Mouse (Mus musculus) neural tube, embryonic 13.5 days (tissue): Measurements from ENCODE around the gene Fanca. TPM values are rescaled to one million over a fixed set of nuclear protein-coding genes. Genes with fewer than 3 reads are reported as not detected.
A peak's percentile ranks its signal among the peaks of the same experiment; 100 is the strongest.
"Not testable (repeated sequence)": the region's sequence is repeated elsewhere in the genome, so short reads cannot be mapped to it uniquely, and the experiment has no call there.

Experiments
- ATAC-seq: fragments of 200-750 bp; cut with Nextera tagmentation; 2 replicates; pipeline ENCODE4 v1.8.0; 2017; ENCODE audit warnings: low read depth, mild to moderate bottlenecking, moderate TSS enrichment, moderate library complexity
- H3K27ac ChIP-seq: fragments of 300-500 bp; sonication (generic); replicated peaks from 2 replicates; pipeline ENCODE4 v1.5.1; 2015; ENCODE audit warnings: moderate library complexity, mild to moderate bottlenecking, inconsistent platforms
- H3K27me3 ChIP-seq: fragments of 300-500 bp; sonication (generic); 2 replicates; pipeline ENCODE4 v1.6.1; 2015; ENCODE audit warnings: mild to moderate bottlenecking, inconsistent platforms
- H3K36me3 ChIP-seq: fragments of 300-500 bp; sonication (generic); 2 replicates; pipeline ENCODE4 v1.6.1; 2015; ENCODE audit warnings: mild to moderate bottlenecking, inconsistent platforms
- H3K4me1 ChIP-seq: fragments of 300-500 bp; sonication (generic); replicated peaks from 2 replicates; pipeline ENCODE4 v1.6.1; 2015; ENCODE audit warnings: inconsistent platforms
- H3K4me2 ChIP-seq: fragments of 300-500 bp; sonication (generic); 2 replicates; pipeline ENCODE4 v1.6.1; 2015; ENCODE audit warnings: inconsistent platforms, mild to moderate bottlenecking, moderate library complexity
- H3K4me3 ChIP-seq: fragments of 300-500 bp; sonication (generic); 2 replicates; pipeline ENCODE4 v1.5.1; 2015; ENCODE audit warnings: mild to moderate bottlenecking, inconsistent platforms
- H3K9ac ChIP-seq: fragments of 300-500 bp; sonication (generic); 2 replicates; pipeline ENCODE4 v1.6.1; 2015; ENCODE audit warnings: moderate library complexity, mild to moderate bottlenecking, inconsistent platforms
- H3K9me3 ChIP-seq: fragments of 300-500 bp; sonication (generic); 2 replicates; pipeline ENCODE4 v1.6.1; 2016; ENCODE audit warnings: inconsistent platforms
- WGBS: fragments of 180-500 bp; shearing (Covaris S2); methylation state at CpG from one replicate; pipeline ENCODE4 v1.1.7; 2015; 5-methylcytosine and 5-hydroxymethylcytosine counted together
- polyA plus RNA-seq: library from polyadenylated mRNA; unstranded; fragments of >200 nt; fragmentation: Nextera tagmentation; extraction: Ambion mirVana; gene quantifications from 2 replicates; pipeline ENCODE4 v1.2.1, GENCODE M21; 2015

Gene Fanca
- polyA plus RNA-seq, 1 experiment from 2014 or later = 9.3 TPM

DNA sequence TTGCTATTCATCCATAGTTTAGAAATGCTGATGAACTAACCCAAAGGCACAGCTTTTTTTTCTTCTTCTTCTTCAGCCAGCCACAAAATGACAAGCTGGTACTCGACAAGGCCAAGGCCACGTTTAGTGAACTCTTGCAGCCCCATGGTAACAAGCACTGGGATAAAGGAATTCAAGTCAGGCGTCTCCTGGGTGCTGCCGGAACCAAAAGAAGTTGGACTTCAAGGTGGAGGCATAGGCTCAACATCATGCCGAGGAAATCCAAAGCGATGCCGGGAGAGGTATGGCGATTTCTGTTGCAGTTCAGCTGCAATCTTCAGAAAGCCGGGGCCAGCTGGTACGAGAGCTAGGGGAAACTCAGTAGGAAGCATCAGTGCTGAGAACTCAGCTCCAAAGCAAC lies 79.0 kb downstream of the Fanca start:
- Histone ChIP-seq H3K9me3 (no peaks in the 10 kb centered on the region), H3K27me3 (peaks cover 26% of the 10 kb centered on the region), H3K9ac (no peak overlapping the region), H3K36me3 (peaks cover 29% of the 10 kb centered on the region), H3K4me3 (no peak overlapping the region), H3K4me1 (peaks cover 21% of the 10 kb centered on the region), H3K27ac (no peak overlapping the region), H3K4me2 (no peak overlapping the region)
- WGBS = 83% methylated on average over 10 of the region's 10 CpGs
- no peak for ATAC-seq

- peak within 1 kb of the TSS; percentile 69 for H3K9ac ChIP-seq
- ATAC-seq = peak; percentile 80
- H3K27ac ChIP-seq = no peak within 1 kb of the TSS
- peaks cover 35% of the 10 kb centered on the region for H3K4me1 ChIP-seq
- peak within 1 kb of the TSS; percentile 45 for H3K4me3 ChIP-seq
- H3K27me3 ChIP-seq = peaks cover 45% of the 10 kb centered on the region
- no peaks in the 10 kb centered on the region for H3K36me3 ChIP-seq
- H3K9me3 ChIP-seq = no peaks in the 10 kb centered on the region
- WGBS = 1% methylated on average over 57 of the region's 57 CpGs
- H3K4me2 ChIP-seq = peak within 1 kb of the TSS; percentile 73
Observed at GRCm38 (mm10) chr8:123235520-123236497, 82.6 kb downstream of the Fanca start, which contains the start of gene Spata2l. TSS of gene Spata2l (minus strand) at chr8:123236233.

- peak overlapping the region; percentile 45 for H3K4me3 ChIP-seq
- 28% methylated on average over 13 of the region's 13 CpGs for WGBS
- peak overlapping the region; percentile 69 for H3K9ac ChIP-seq
- peaks cover 35% of the 10 kb centered on the region for H3K4me1 ChIP-seq
- peak overlapping the region; percentile 73 for H3K4me2 ChIP-seq
- peaks cover 45% of the 10 kb centered on the region for H3K27me3 ChIP-seq
- ATAC-seq = no peak
- H3K27ac ChIP-seq = no peak overlapping the region
- peaks cover 4% of the 10 kb centered on the region; the same call in 1 of the 2 replicates for H3K36me3 ChIP-seq
- no peaks in the 10 kb centered on the region for H3K9me3 ChIP-seq
Observed at GRCm38 (mm10) chr8:123234918-123235519, 83.4 kb downstream of the Fanca start.

- WGBS = 78% methylated on average over 11 of the region's 11 CpGs
- H3K36me3 ChIP-seq = peaks cover 16% of the 10 kb centered on the region
- no peak overlapping the region for H3K9ac ChIP-seq
- H3K27me3 ChIP-seq = peaks cover 45% of the 10 kb centered on the region
- no peak overlapping the region for H3K4me3 ChIP-seq
- H3K27ac ChIP-seq = no peak overlapping the region
- no peak overlapping the region for H3K4me2 ChIP-seq
- ATAC-seq = no peak
- no peaks in the 10 kb centered on the region for H3K9me3 ChIP-seq
- peaks cover 35% of the 10 kb centered on the region for H3K4me1 ChIP-seq
Observed at GRCm38 (mm10) chr8:123233760-123234159, 84.6 kb downstream of the Fanca start.

DNA sequence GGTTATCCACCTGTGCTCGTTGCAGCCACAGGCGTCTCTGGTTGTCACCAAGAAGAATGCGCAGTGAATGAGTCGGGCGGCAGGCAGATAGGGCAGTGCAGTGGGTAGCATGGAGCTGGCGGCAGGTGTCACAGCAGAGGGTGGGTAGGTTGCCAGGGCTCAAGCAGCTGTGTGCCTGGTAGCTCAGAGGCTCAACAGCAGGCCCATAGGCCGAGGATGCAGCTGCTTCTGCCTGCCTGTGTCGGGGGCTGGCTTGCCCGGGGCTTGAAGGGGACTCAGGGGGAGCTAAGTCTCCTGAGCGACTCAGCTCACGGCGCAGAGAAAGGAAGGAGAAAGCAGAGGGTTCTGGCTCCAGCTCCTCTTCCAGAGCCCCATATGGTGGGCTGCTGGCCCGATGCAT lies 85.1 kb downstream of the Fanca start:
- Histone ChIP-seq H3K9ac (no peak overlapping the region), H3K9me3 (no peaks in the 10 kb centered on the region), H3K27ac (no peak overlapping the region), H3K36me3 (peaks cover 21% of the 10 kb centered on the region), H3K27me3 (peaks cover 45% of the 10 kb centered on the region), H3K4me1 (peaks cover 35% of the 10 kb centered on the region), H3K4me3 (no peak overlapping the region), H3K4me2 (no peak overlapping the region)
- ATAC-seq = no peak
- 51% methylated on average over 13 of the region's 13 CpGs for WGBS

- peaks cover 35% of the 10 kb centered on the region for H3K4me1 ChIP-seq
- no peak overlapping the region for H3K4me2 ChIP-seq
- H3K4me3 ChIP-seq = no peak overlapping the region
- 27% methylated on average over 7 of the region's 7 CpGs for WGBS
- H3K36me3 ChIP-seq = peaks cover 29% of the 10 kb centered on the region
- no peak overlapping the region for H3K27ac ChIP-seq
- H3K27me3 ChIP-seq = peaks cover 45% of the 10 kb centered on the region
- H3K9me3 ChIP-seq = no peaks in the 10 kb centered on the region
- no peak for ATAC-seq
- H3K9ac ChIP-seq = no peak overlapping the region
Observed at GRCm38 (mm10) chr8:123232553-123232952, 85.8 kb downstream of the Fanca start.

DNA sequence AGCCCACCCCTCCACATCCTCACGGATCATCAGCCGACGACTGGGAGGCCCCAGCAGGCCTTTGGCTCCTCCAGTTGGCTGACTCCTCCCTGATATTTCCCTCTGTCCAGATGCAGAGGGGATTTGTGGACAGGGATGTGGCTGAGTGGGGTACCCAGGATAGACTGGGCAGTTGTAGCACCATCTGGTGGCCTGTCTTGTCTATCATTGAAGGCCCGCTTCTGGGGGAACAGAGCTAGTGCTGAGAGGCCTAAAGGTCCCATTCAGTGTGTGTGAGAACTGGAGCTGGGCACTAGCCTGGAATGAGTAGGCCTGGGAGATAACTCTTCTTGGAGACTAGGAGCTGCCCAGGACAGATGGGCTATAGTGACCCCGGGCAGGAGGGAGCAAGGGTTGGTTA lies 86.6 kb downstream of the Fanca start:
- H3K27ac ChIP-seq = no peak overlapping the region
- no peak overlapping the region for H3K4me2 ChIP-seq
- H3K4me1 ChIP-seq = peaks cover 35% of the 10 kb centered on the region
- no peak for ATAC-seq
- H3K9ac ChIP-seq = no peak overlapping the region
- H3K36me3 ChIP-seq = peaks cover 37% of the 10 kb centered on the region
- peaks cover 40% of the 10 kb centered on the region for H3K27me3 ChIP-seq
- H3K4me3 ChIP-seq = no peak overlapping the region
- H3K9me3 ChIP-seq = no peaks in the 10 kb centered on the region
- WGBS = 55% methylated on average over 5 of the region's 5 CpGs

- 89% methylated on average over 11 of the region's 11 CpGs for WGBS
- H3K4me3 ChIP-seq, ATAC-seq, H3K9ac ChIP-seq, H3K4me2 ChIP-seq, H3K9me3 ChIP-seq, H3K27ac ChIP-seq: not testable (repeated sequence)
- peaks cover 29% of the 10 kb centered on the region for H3K27me3 ChIP-seq
- peaks cover 39% of the 10 kb centered on the region for H3K36me3 ChIP-seq
- peaks cover 32% of the 10 kb centered on the region for H3K4me1 ChIP-seq
Observed at GRCm38 (mm10) chr8:123230326-123230725, 88.0 kb downstream of the Fanca start.

GRCm38 (mm10) chr8:123228416-123228815 lies 90.0 kb downstream of the Fanca start:
- Histone ChIP-seq H3K9ac (no peak overlapping the region), H3K9me3 (no peaks in the 10 kb centered on the region), H3K27me3 (peaks cover 10% of the 10 kb centered on the region), H3K4me1 (peaks cover 25% of the 10 kb centered on the region), H3K36me3 (peaks cover 39% of the 10 kb centered on the region), H3K4me2 (no peak overlapping the region), H3K27ac (no peak overlapping the region), H3K4me3 (no peak overlapping the region)
- WGBS = 95% methylated on average over 1 of the region's 1 CpGs
- no peak for ATAC-seq

- Histone ChIP-seq H3K9ac (peak within 1 kb of the TSS; percentile 91), H3K4me2 (peak within 1 kb of the TSS; percentile 82), H3K9me3 (no peaks in the 10 kb centered on the region), H3K27me3 (no peaks in the 10 kb centered on the region), H3K4me3 (peak within 1 kb of the TSS; percentile 82), H3K27ac (peak within 1 kb of the TSS; percentile 85), H3K4me1 (peaks cover 18% of the 10 kb centered on the region), H3K36me3 (peaks cover 31% of the 10 kb centered on the region)
- WGBS = 3% methylated on average over 59 of the region's 59 CpGs
- ATAC-seq = peak; percentile 90
Observed at GRCm38 (mm10) chr8:123224278-123225266, 93.8 kb downstream of the Fanca start, which contains the start of gene Cdk10. TSS of gene Cdk10 (plus strand) at chr8:123224842.

GRCm38 (mm10) chr8:123220917-123221316 lies 97.5 kb downstream of the Fanca start:
- WGBS = 85% methylated on average over 1 of the region's 1 CpGs
- H3K9me3 ChIP-seq = no peaks in the 10 kb centered on the region
- no peak for ATAC-seq
- no peak overlapping the region for H3K4me3 ChIP-seq
- H3K27ac ChIP-seq = no peak overlapping the region
- no peaks in the 10 kb centered on the region for H3K36me3 ChIP-seq
- H3K4me2 ChIP-seq = no peak overlapping the region
- H3K27me3 ChIP-seq = no peaks in the 10 kb centered on the region
- peaks cover 15% of the 10 kb centered on the region for H3K4me1 ChIP-seq
- no peak overlapping the region for H3K9ac ChIP-seq
